Mouse (Mus musculus) heart, postnatal 14 days (tissue): Measurements from ENCODE around the gene S100a1. TPM values are rescaled to one million over a fixed set of nuclear protein-coding genes. Genes with fewer than 3 reads are reported as not detected.
A peak's percentile ranks its signal among the peaks of the same experiment; 100 is the strongest.

Experiments
- DNase-seq, 2 experiments: peaks; one replicate each; pipeline ENCODE4 v3.0.0; 2021 to 2022
- intact Hi-C: fragments of 180-260 bp; cut with DNase I; formaldehyde crosslinking; loops from one replicate; pipeline ENCODE4 v1.15.1; 2025
- total RNA-seq, 2 experiments: library from RNA; stranded (reverse); gene quantifications; 2 replicates each; pipeline ENCODE4 v1.2.3; 2021

S100a1 gene
- total RNA-seq, 2 experiments from 2014 or later, result 516 to 570 TPM

- no peak for DNase-seq
- intact Hi-C loops, result loop anchor here (10.0 kb wide), 1 partner anchor 173 kb away; the partner anchor contains the start of gene Gatad2b
Measured at GRCm38 (mm10) chr3:90467618-90468300, 46.4 kb downstream of the S100a1 start.

- intact Hi-C loops, result loop anchor here (1.0 to 10.0 kb wide), 2 partner anchors 54 to 172 kb away; partner anchors contain the start of gene Gatad2b
- peak; percentile 58 to 76 for DNase-seq
Measured at GRCm38 (mm10) chr3:90466311-90466766, 47.9 kb downstream of the S100a1 start.

GRCm38 (mm10) chr3:90465686-90466310, 48.4 kb downstream of the S100a1 start, which contains the start of gene Npr1:
TSS of gene Npr1 (minus strand) at chr3:90465866.
- intact Hi-C loops, result loop anchor here (1.0 to 10.0 kb wide), 3 partner anchors 33 to 171 kb away; partner anchors contain the start of genes Gatad2b and Ints3
- DNase-seq, result peak; percentile 68 to 72

GRCm38 (mm10) chr3:90465081-90465685, 49.0 kb downstream of the S100a1 start:
- intact Hi-C loops, result loop anchor here (2.0 to 10.0 kb wide), 2 partner anchors 32 to 170 kb away; partner anchors contain the start of genes Gatad2b and Ints3
- peak; percentile 42 to 50 for DNase-seq

GRCm38 (mm10) chr3:90464552-90465080, 49.6 kb downstream of the S100a1 start:
- intact Hi-C loops, result loop anchor here (2.0 to 10.0 kb wide), 2 partner anchors 32 to 170 kb away; partner anchors contain the start of genes Gatad2b and Ints3
- peak; percentile 44 to 45 for DNase-seq

GRCm38 (mm10) chr3:90462579-90462978, 51.6 kb downstream of the S100a1 start:
- intact Hi-C loops, result loop anchor here (2.0 to 10.0 kb wide), 2 partner anchors 14 to 168 kb away; partner anchors contain the start of gene Gatad2b

GRCm38 (mm10) chr3:90461935-90462334, 52.3 kb downstream of the S100a1 start:
- no peak for DNase-seq
- intact Hi-C loops, result loop anchor here (2.0 to 10.0 kb wide), 2 partner anchors 13 to 167 kb away; partner anchors contain the start of gene Gatad2b

More at GRCm38 (mm10) chr3:90462579-90462978, 51.6 kb downstream of the S100a1 start:
- no peak for DNase-seq

Other genes starting within 250 kb of the S100a1 start
- gene Dennd4b, start 249.2 kb downstream of the S100a1 start, total RNA-seq, result 10 to 100 TPM; 21.1 to 23.6 TPM
- 10 to 100 TPM; 47.2 to 52.9 TPM for gene Gatad2b, start 221.2 kb downstream of the S100a1 start, total RNA-seq
- gene Slc27a3, start 124.5 kb downstream of the S100a1 start, total RNA-seq, result 1 to 10 TPM; 1.9 to 2.6 TPM
- 10 to 100 TPM; 26.4 to 27.2 TPM for gene Ints3, start 80.8 kb downstream of the S100a1 start, total RNA-seq
- 10 to 100 TPM; 25.8 to 33.1 TPM for gene Npr1, start 48.5 kb downstream of the S100a1 start, total RNA-seq
- gene Ilf2, start 38.3 kb downstream of the S100a1 start, total RNA-seq, result 10 to 100 TPM; 35.3 to 39.2 TPM
- gene Snapin, start 23.4 kb downstream of the S100a1 start, total RNA-seq, result 10 to 100 TPM; 51.3 to 52.6 TPM
- 100 to 1,000 TPM; 101 to 123 TPM for gene Chtop, start 4.9 kb downstream of the S100a1 start, total RNA-seq
- 10 to 100 TPM; 29.1 to 29.8 TPM for gene S100a13, start within 50 bp of the S100a1 start, total RNA-seq
- 1 to 10 TPM in 1 of 2 experiments, under 1 TPM in 1; 0.74 to 1.7 TPM for gene S100a14, start 12.5 kb upstream of the S100a1 start, total RNA-seq
- 10 to 100 TPM; 77.3 to 86.0 TPM for gene S100a16, start 22.9 kb upstream of the S100a1 start, total RNA-seq
- gene S100a3, start 46.2 kb upstream of the S100a1 start, total RNA-seq, result not detected
- gene S100a2, start 75.9 kb upstream of the S100a1 start, total RNA-seq, result not detected
- gene Gm42674, start 87.5 kb upstream of the S100a1 start, total RNA-seq, result not detected
- 10 to 100 TPM; 12.2 to 14.3 TPM for gene S100a4, start 89.4 kb upstream of the S100a1 start, total RNA-seq
- gene S100a5, start 94.1 kb upstream of the S100a1 start, total RNA-seq, result not detected
- 10 to 100 TPM; 62.2 to 71.0 TPM for gene S100a6, start 98.5 kb upstream of the S100a1 start, total RNA-seq
- under 1 TPM in 1 of 2 experiments, not detected in 1; 0.17 TPM for gene S100a7a, start 139.6 kb upstream of the S100a1 start, total RNA-seq
- 1 to 10 TPM; 2.6 to 2.8 TPM for gene S100a8, start 154.6 kb upstream of the S100a1 start, total RNA-seq
- gene S100a9, start 181.3 kb upstream of the S100a1 start, total RNA-seq, result 1 to 10 TPM; 3.7 to 5.4 TPM
- gene Pglyrp4, start 212.5 kb upstream of the S100a1 start, total RNA-seq, result not detected